Mouse (Mus musculus): ENCODE data around the gene 3110040N11Rik. TPM values are rescaled to one million over a fixed set of nuclear protein-coding genes. Genes with fewer than 3 reads are reported as not detected.
A peak's percentile ranks its signal among the peaks of the same experiment; 100 is the strongest.
"Not testable (repeated sequence)": the region's sequence is repeated elsewhere in the genome, so short reads cannot be mapped to it uniquely, and the experiment has no call there.

3110040N11Rik gene
- polyA plus RNA-seq (2012; rRNA removed) = 38.1 and 50.0 TPM in 2 replicates

- peak; percentile 70; the same call in 1 of the 2 replicates for TF ChIP-seq POLR2A (IDR thresholded peaks at IDR 0.05; ENCODE audit: borderline replicate concordance, extremely low read depth, insufficient read depth, insufficient read length, poor library complexity, severe bottlenecking)
- peak; percentile 50 for TF ChIP-seq CTCF (IDR thresholded peaks at IDR 0.05; ENCODE audit: borderline replicate concordance, extremely low read depth, insufficient read depth, insufficient read length)
- DNase-seq (ENCODE audit: low read depth) = peak; percentile 98
These were observed at the start of gene 3110040N11Rik for GRCm38 (mm10) chr7:81789095-81789757. Gene 3110040N11Rik, minus strand, starts transcription at chr7:81789478.

GRCm38 (mm10) chr7:81837771-81838170 lies 48.5 kb upstream of the 3110040N11Rik start:
- not testable (repeated sequence) for DNase-seq (ENCODE audit: low read depth)

GRCm38 (mm10) chr7:81835430-81835829 lies 46.2 kb upstream of the 3110040N11Rik start:
- DNase-seq (ENCODE audit: low read depth) = no peak
- no peak for TF ChIP-seq CTCF (IDR thresholded peaks at IDR 0.05; ENCODE audit: borderline replicate concordance, extremely low read depth, insufficient read depth, insufficient read length)
- TF ChIP-seq POLR2A (IDR thresholded peaks at IDR 0.05; ENCODE audit: borderline replicate concordance, extremely low read depth, insufficient read depth, insufficient read length, poor library complexity, severe bottlenecking) = no peak

GRCm38 (mm10) chr7:81834847-81835246 lies 45.6 kb upstream of the 3110040N11Rik start:
- DNase-seq (ENCODE audit: low read depth) = no peak
- TF ChIP-seq CTCF (IDR thresholded peaks at IDR 0.05; ENCODE audit: borderline replicate concordance, extremely low read depth, insufficient read depth, insufficient read length) = no peak
- no peak for TF ChIP-seq POLR2A (IDR thresholded peaks at IDR 0.05; ENCODE audit: borderline replicate concordance, extremely low read depth, insufficient read depth, insufficient read length, poor library complexity, severe bottlenecking)

- TF ChIP-seq POLR2A (IDR thresholded peaks at IDR 0.05; ENCODE audit: borderline replicate concordance, extremely low read depth, insufficient read depth, insufficient read length, poor library complexity, severe bottlenecking) (peak; percentile 86), CTCF (IDR thresholded peaks at IDR 0.05; ENCODE audit: borderline replicate concordance, extremely low read depth, insufficient read depth, insufficient read length) (no peak)
- DNase-seq (ENCODE audit: low read depth) = peak; percentile 94
These were observed 40.2 kb upstream of the 3110040N11Rik start, which contains the start of gene Btbd1 for GRCm38 (mm10) chr7:81829379-81829894. Gene Btbd1, minus strand, starts transcription at chr7:81829431.

- no peak for TF ChIP-seq CTCF (IDR thresholded peaks at IDR 0.05; ENCODE audit: borderline replicate concordance, extremely low read depth, insufficient read depth, insufficient read length)
- no peak for TF ChIP-seq POLR2A (IDR thresholded peaks at IDR 0.05; ENCODE audit: borderline replicate concordance, extremely low read depth, insufficient read depth, insufficient read length, poor library complexity, severe bottlenecking)
- DNase-seq (ENCODE audit: low read depth) = peak; percentile 59
These were observed 39.6 kb upstream of the 3110040N11Rik start for GRCm38 (mm10) chr7:81828681-81829378.

GRCm38 (mm10) chr7:81827806-81828667 lies 38.8 kb upstream of the 3110040N11Rik start:
- DNase-seq (ENCODE audit: low read depth) = peak; percentile 20
- TF ChIP-seq POLR2A (IDR thresholded peaks at IDR 0.05; ENCODE audit: borderline replicate concordance, extremely low read depth, insufficient read depth, insufficient read length, poor library complexity, severe bottlenecking) = no peak
- TF ChIP-seq CTCF (IDR thresholded peaks at IDR 0.05; ENCODE audit: borderline replicate concordance, extremely low read depth, insufficient read depth, insufficient read length) = no peak

GRCm38 (mm10) chr7:81825381-81825780 lies 36.1 kb upstream of the 3110040N11Rik start:
- no peak for DNase-seq (ENCODE audit: low read depth)
- no peak for TF ChIP-seq POLR2A (IDR thresholded peaks at IDR 0.05; ENCODE audit: borderline replicate concordance, extremely low read depth, insufficient read depth, insufficient read length, poor library complexity, severe bottlenecking)

- DNase-seq (ENCODE audit: low read depth) = no peak
- no peak for TF ChIP-seq CTCF (IDR thresholded peaks at IDR 0.05; ENCODE audit: borderline replicate concordance, extremely low read depth, insufficient read depth, insufficient read length)
- no peak for TF ChIP-seq POLR2A (IDR thresholded peaks at IDR 0.05; ENCODE audit: borderline replicate concordance, extremely low read depth, insufficient read depth, insufficient read length, poor library complexity, severe bottlenecking)
These were observed 35.6 kb upstream of the 3110040N11Rik start for GRCm38 (mm10) chr7:81824906-81825305.

- no peak for TF ChIP-seq POLR2A (IDR thresholded peaks at IDR 0.05; ENCODE audit: borderline replicate concordance, extremely low read depth, insufficient read depth, insufficient read length, poor library complexity, severe bottlenecking)
- no peak for TF ChIP-seq CTCF (IDR thresholded peaks at IDR 0.05; ENCODE audit: borderline replicate concordance, extremely low read depth, insufficient read depth, insufficient read length)
- DNase-seq (ENCODE audit: low read depth) = peak; percentile 61
These were observed 16.8 kb upstream of the 3110040N11Rik start for GRCm38 (mm10) chr7:81806067-81806466.

GRCm38 (mm10) chr7:81788536-81788935 lies 742 bp downstream of the 3110040N11Rik start:
- DNase-seq (ENCODE audit: low read depth) = peak; percentile 56
- TF ChIP-seq POLR2A (IDR thresholded peaks at IDR 0.05; ENCODE audit: borderline replicate concordance, extremely low read depth, insufficient read depth, insufficient read length, poor library complexity, severe bottlenecking) (no peak), CTCF (IDR thresholded peaks at IDR 0.05; ENCODE audit: borderline replicate concordance, extremely low read depth, insufficient read depth, insufficient read length) (no peak)
